Mouse (Mus musculus): ENCODE measurements around the gene Rab35.

GRCm38 (mm10) chr5:115586780-115587179 lies 44.9 kb upstream of the Rab35 start:
- TF ChIP-seq CTCF (IDR thresholded peaks at IDR 0.05; ENCODE audit: borderline replicate concordance, insufficient read depth, low read depth, low read length) (no peak), POLR2A (IDR thresholded peaks at IDR 0.05; ENCODE audit: borderline replicate concordance, insufficient read depth, low read length) (no peak)

Data from cerebellum, adult 2 months (tissue).